Mouse (Mus musculus): ENCODE results near the gene Tgfbrap1. TPM values are rescaled to one million over a fixed set of nuclear protein-coding genes. Genes with fewer than 3 reads are reported as not detected.

Tgfbrap1 gene
- 4.1 and 8.5 TPM in 2 replicates for polyA plus RNA-seq (2021; fragmentation: Nextera tagmentation)
- long read RNA-seq, experiment 1, full-length matches to known transcripts, result 4 of 22 reads
- long read RNA-seq, experiment 1, partial matches to known transcripts, result 14 of 22 reads
- long read RNA-seq, experiment 1, other reads (novel, unspliced or antisense), result 4 of 22 reads
- long read RNA-seq, experiment 2, partial matches to known transcripts, result 3 of 10 reads
- long read RNA-seq, experiment 2, other reads (novel, unspliced or antisense), result 7 of 10 reads

GRCm38 (mm10) chr1:43098031-43098984, at the start of gene Tgfbrap1, which contains the start of gene AI597479:
Gene Tgfbrap1, minus strand, starts transcription at chr1:43098637.
Gene AI597479, plus strand, starts transcription at chr1:43098710.

Other genes with a start within 250 kb of the Tgfbrap1 start
- gene Mrps9, start 247.4 kb downstream of the Tgfbrap1 start, polyA plus RNA-seq (2021; fragmentation: Nextera tagmentation), result 49.4 and 52.6 TPM in 2 replicates
- 3.0 and 5.1 TPM in 2 replicates for gene Gpr45, start 145.8 kb downstream of the Tgfbrap1 start, polyA plus RNA-seq (2021; fragmentation: Nextera tagmentation)
- 17.9 and 18.4 TPM in 2 replicates for gene AI597479, start 73 bp upstream of the Tgfbrap1 start, polyA plus RNA-seq (2021; fragmentation: Nextera tagmentation)
- 70.5 and 76.2 TPM in 2 replicates for gene Fhl2, start 98.3 kb upstream of the Tgfbrap1 start, polyA plus RNA-seq (2021; fragmentation: Nextera tagmentation)